ENCODE assay signal across 9 mouse cellular contexts in genomic region chr9:87145180-87145579, GRCm38 (mm10). TPM values are rescaled to one million over a fixed set of nuclear protein-coding genes. Genes with fewer than 3 reads are reported as not detected.
A peak's percentile ranks its signal among the peaks of the same experiment; 100 is the strongest.
DNase-seq lines count a peak whose midpoint lies in the region; ATAC-seq lines count a peak whose summit lies in the region.
"Had no signal": no experiment of that assay in that cellular context is flagged by ENCODE, and none has a peak within 500 bp of the region (broad histone marks: within the 10 kb centered on the region; RNA-seq: fewer than 3 reads in every experiment).

No protein-coding gene starts in this region.

- no peak overlapping the region for H3K27ac ChIP-seq in heart, embryonic 16.5 days (ENCODE audit: low read length)
- no peak overlapping the region for H3K27ac ChIP-seq in forebrain, embryonic 11.5 days (ENCODE audit: low read depth, low read length)
- no peak overlapping the region for H3K27ac ChIP-seq in limb, embryonic 10.5 days
- H3K27ac ChIP-seq in neural tube, embryonic 14.5 days (ENCODE audit: low read depth, low read length): no peak overlapping the region

- peak overlapping the region; percentile 73 for H3K4me2 ChIP-seq in heart, embryonic 16.5 days (ENCODE audit: low read depth, low read length)
- peak overlapping the region; percentile 65 for H3K4me2 ChIP-seq in forebrain, embryonic 11.5 days (ENCODE audit: low read depth, low read length, severe bottlenecking)
- peak overlapping the region; percentile 71 for H3K4me2 ChIP-seq in neural tube, embryonic 14.5 days (ENCODE audit: low read depth, low read length)

- peak overlapping the region; percentile 47 for H3K4me3 ChIP-seq in heart, embryonic 16.5 days (ENCODE audit: low read length)
- H3K4me3 ChIP-seq in forebrain, embryonic 11.5 days (ENCODE audit: low read depth, low read length): peak overlapping the region; percentile 33
- peak overlapping the region; percentile 46 for H3K4me3 ChIP-seq in limb, embryonic 10.5 days
- peak overlapping the region; percentile 34 for H3K4me3 ChIP-seq in neural tube, embryonic 14.5 days (ENCODE audit: low read depth, low read length)

- no peak for ATAC-seq in heart, embryonic 16.5 days (replicated peaks; ENCODE audit: extremely low read depth, insufficient read depth, low FRiP score)
- no peak; the same call in 1 of the 2 replicates for ATAC-seq in forebrain, embryonic 11.5 days (replicated peaks; ENCODE audit: low FRiP score)
- no peak for ATAC-seq in neural tube, embryonic 14.5 days (ENCODE audit: low read depth)

- H3K9me3 ChIP-seq in heart, embryonic 16.5 days (replicated peaks; ENCODE audit: control insufficient read depth, low read length): no peaks in the 10 kb centered on the region
- no peaks in the 10 kb centered on the region for H3K9me3 ChIP-seq in forebrain, embryonic 11.5 days (ENCODE audit: control insufficient read depth, low read length)
- H3K9me3 ChIP-seq in limb, embryonic 10.5 days (replicated peaks): no peaks in the 10 kb centered on the region
- no peaks in the 10 kb centered on the region for H3K9me3 ChIP-seq in neural tube, embryonic 14.5 days (ENCODE audit: control insufficient read depth, low read length)

- peaks cover 31% of the 10 kb centered on the region for H3K27me3 ChIP-seq in heart, embryonic 16.5 days (ENCODE audit: control insufficient read depth, insufficient read depth, low read length)
- peaks cover 23% of the 10 kb centered on the region for H3K27me3 ChIP-seq in forebrain, embryonic 11.5 days (ENCODE audit: control insufficient read depth, insufficient read depth, low read length)
- peaks cover 49% of the 10 kb centered on the region for H3K27me3 ChIP-seq in limb, embryonic 10.5 days (ENCODE audit: low read depth, poor library complexity, severe bottlenecking)
- no peaks in the 10 kb centered on the region; the same call in 1 of the 2 replicates for H3K27me3 ChIP-seq in neural tube, embryonic 14.5 days (ENCODE audit: control insufficient read depth, insufficient read depth, low read length)

- DNase-seq in heart, adult 8-10 months (ENCODE audit: low spot score): no peak
- peak; percentile 56 for DNase-seq in forebrain, embryonic 11.5 days (ENCODE audit: low spot score)
- DNase-seq in limb, embryonic 10.5 days (ENCODE audit: low spot score): peak; percentile 36
- no peak for DNase-seq in Muller cell, postnatal 12 days (ENCODE audit: inconsistent ontology term)
- DNase-seq in layer of hippocampus, postnatal 36 days: no peak
- DNase-seq in liver: no peak
- DNase-seq: right cerebral cortex, adult 18-20 months had no signal

- peaks cover 7% of the 10 kb centered on the region; the same call in 1 of the 2 replicates for H3K4me1 ChIP-seq in heart, embryonic 16.5 days (ENCODE audit: control insufficient read depth, insufficient read depth, low read length)
- H3K4me1 ChIP-seq in forebrain, embryonic 11.5 days (replicated peaks; ENCODE audit: control insufficient read depth, insufficient read depth, low read length): peaks cover 6% of the 10 kb centered on the region
- peaks cover 17% of the 10 kb centered on the region for H3K4me1 ChIP-seq in limb, embryonic 10.5 days
- no peaks in the 10 kb centered on the region for H3K4me1 ChIP-seq in neural tube, embryonic 14.5 days (ENCODE audit: control insufficient read depth, insufficient read depth, low read length)

- WGBS in heart, embryonic 16.5 days: 6% methylated on average over 15 of the region's 15 CpGs
- 3% methylated on average over 15 of the region's 15 CpGs for WGBS in forebrain, embryonic 11.5 days
- WGBS in limb, embryonic 10.5 days: 2% methylated on average over 15 of the region's 15 CpGs
- 2% methylated on average over 15 of the region's 15 CpGs for WGBS in neural tube, embryonic 14.5 days

- H3K9ac ChIP-seq in heart, embryonic 16.5 days (ENCODE audit: low read length): no peak overlapping the region
- H3K9ac ChIP-seq in forebrain, embryonic 11.5 days (ENCODE audit: low read length): no peak overlapping the region
- H3K9ac ChIP-seq in neural tube, embryonic 14.5 days (replicated peaks; ENCODE audit: low read depth, low read length): no peak overlapping the region

- no peaks in the 10 kb centered on the region for H3K36me3 ChIP-seq in heart, embryonic 16.5 days (ENCODE audit: control insufficient read depth, insufficient read depth)
- H3K36me3 ChIP-seq in forebrain, embryonic 11.5 days (ENCODE audit: control insufficient read depth, insufficient read depth, low read length): no peaks in the 10 kb centered on the region
- no peaks in the 10 kb centered on the region for H3K36me3 ChIP-seq in limb, embryonic 10.5 days
- H3K36me3 ChIP-seq in neural tube, embryonic 14.5 days (ENCODE audit: control insufficient read depth, insufficient read depth, low read length): no peaks in the 10 kb centered on the region

RNA-seq across cellular contexts. Expression of gene Mrap2, which starts 1.1 kb away (rescaled TPM):
- polyA plus RNA-seq in heart, embryonic 16.5 days (2015; fragmentation: Nextera tagmentation; extraction: Ambion mirVana): 0.07 TPM in 1 of 2 replicates, not detected in the other
- total RNA-seq in heart, adult 8-10 months (2022): 1 to 10 TPM; 2.1 to 2.6 (median 2.2) TPM
- polyA plus RNA-seq in forebrain, embryonic 11.5 days (2014; fragmentation: Nextera tagmentation; extraction: Ambion mirVana): 0.41 TPM in 1 of 2 replicates, not detected in the other
- 0.11 and 0.14 TPM in 2 replicates for polyA plus RNA-seq in limb, embryonic 10.5 days (2016; fragmentation: Nextera tagmentation; extraction: Ambion mirVana)
- polyA plus RNA-seq in neural tube, embryonic 14.5 days (2014; fragmentation: Nextera tagmentation; extraction: Ambion mirVana): 1.6 and 3.4 TPM in 2 replicates
- 1 to 10 TPM; 2.5 to 4.2 TPM for total RNA-seq in layer of hippocampus, postnatal 36 days (2021)

Comparison
In these comparisons a context has a peak if more than half of its experiments do, and no peak if none do; other contexts are left out.
1. DNase-seq: peak in forebrain, embryonic 11.5 days (single experiment) and limb, embryonic 10.5 days (single experiment); none in heart, adult 8-10 months (single experiment), Muller cell, postnatal 12 days (single experiment), layer of hippocampus, postnatal 36 days (0 of 2) and liver (single experiment).
2. Peak in every context shown above with its lines, with median percentiles within 50 percentile points of each other: H3K4me2 ChIP-seq and H3K4me3 ChIP-seq.